Mouse (Mus musculus) T-helper 2 cell (primary cell): ENCODE results near the gene Olfr1511.
"Not testable (repeated sequence)": the region's sequence is repeated elsewhere in the genome, so short reads cannot be mapped to it uniquely, and the experiment has no call there.

Experiments used
- in situ Hi-C: fragments of 300-600 bp; cut with MboI, MseI; formaldehyde crosslinking; loops from one replicate; pipeline ENCODE4 v1.15.1; 2025; ENCODE audit warnings: high pct_unique_total_duplicates

Olfr1511 gene

DNA sequence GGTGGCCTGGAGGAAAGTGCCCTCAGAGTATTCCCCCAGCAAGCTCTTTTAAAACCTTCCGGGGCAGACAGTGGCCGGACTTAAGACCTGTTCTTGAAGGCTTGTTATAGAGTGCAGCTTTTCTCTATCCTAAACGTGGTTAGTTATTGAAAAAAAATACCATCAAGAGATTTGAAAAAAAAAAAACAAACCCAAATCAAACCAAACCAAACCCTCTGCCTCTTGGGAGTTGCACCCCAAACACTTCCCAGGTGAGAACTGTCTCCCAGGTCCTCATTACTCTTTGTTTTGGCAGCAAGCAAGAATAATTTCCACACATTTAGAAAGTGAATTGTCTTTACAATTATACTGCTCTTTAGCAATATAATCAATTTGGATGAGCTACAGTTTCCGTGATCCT lies at the start of gene Olfr1511:
TSS of gene Olfr1511 (minus strand) at position 101 of the 400 bp plus-strand sequence.
- in situ Hi-C loops, result no loop called here

DNA sequence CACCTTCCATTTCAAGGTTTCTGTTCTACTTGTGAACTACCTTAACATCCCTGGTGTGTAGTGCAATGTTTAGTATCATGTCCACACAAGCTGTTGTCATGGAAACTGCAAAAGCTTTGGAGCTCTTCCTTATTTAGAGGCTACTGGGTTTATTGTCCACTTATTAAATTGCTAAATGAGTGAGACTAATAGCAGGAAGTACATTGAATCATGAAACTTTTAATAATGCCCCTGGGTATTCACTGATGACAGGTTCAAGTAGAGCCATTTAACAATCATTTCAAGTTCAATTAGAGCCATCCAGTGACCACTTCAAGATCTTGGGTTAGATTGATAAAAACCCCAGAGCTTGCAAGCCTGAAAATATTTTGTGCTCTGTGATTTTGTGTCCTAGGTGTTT lies 45.5 kb upstream of the Olfr1511 start, which contains the start of gene Olfr1509:
TSS of gene Olfr1509 (plus strand) at position 301 of the 400 bp plus-strand sequence.
- in situ Hi-C loops, result no loop called here

- in situ Hi-C loops, result no loop called here
These were observed 30.5 kb upstream of the Olfr1511 start for GRCm38 (mm10) chr14:52427686-52428085.

- in situ Hi-C loops, result no loop called here
These were observed 17.1 kb upstream of the Olfr1511 start, which contains the start of gene Olfr1510 for GRCm38 (mm10) chr14:52414273-52414672. Olfr1510 (minus strand) TSS chr14:52414373.

GRCm38 (mm10) chr14:52410142-52410919 lies 13.2 kb upstream of the Olfr1511 start:
- in situ Hi-C loops, result not testable (repeated sequence)

- in situ Hi-C loops, result not testable (repeated sequence)
These were observed 6.9 kb downstream of the Olfr1511 start for GRCm38 (mm10) chr14:52390084-52390848.

DNA sequence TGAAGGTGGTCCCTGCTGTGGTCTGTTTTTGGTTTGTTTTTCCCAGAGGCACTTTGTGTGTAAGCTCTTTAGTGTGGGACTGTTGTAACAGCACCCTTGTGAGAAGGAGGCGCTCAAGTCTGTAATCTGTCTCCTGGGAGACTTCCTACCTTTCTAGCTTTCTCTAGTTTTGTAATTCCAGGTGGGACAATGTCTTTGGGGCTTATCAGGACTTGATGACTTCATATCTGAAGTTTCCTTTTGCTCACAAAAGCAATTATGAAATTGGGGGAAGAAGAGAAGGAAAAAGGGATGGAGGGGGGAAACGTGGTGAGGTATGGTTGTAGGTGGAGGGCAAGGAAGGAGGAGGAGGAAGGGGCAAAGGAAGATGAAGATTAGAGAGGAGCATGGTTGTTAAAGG lies 18.1 kb downstream of the Olfr1511 start, which contains the start of gene Olfr1512:
TSS of gene Olfr1512 (minus strand) at position 101 of the 400 bp plus-strand sequence.
- in situ Hi-C loops, result no loop called here

GRCm38 (mm10) chr14:52368741-52369140 lies 28.4 kb downstream of the Olfr1511 start:
- in situ Hi-C loops, result no loop called here

DNA sequence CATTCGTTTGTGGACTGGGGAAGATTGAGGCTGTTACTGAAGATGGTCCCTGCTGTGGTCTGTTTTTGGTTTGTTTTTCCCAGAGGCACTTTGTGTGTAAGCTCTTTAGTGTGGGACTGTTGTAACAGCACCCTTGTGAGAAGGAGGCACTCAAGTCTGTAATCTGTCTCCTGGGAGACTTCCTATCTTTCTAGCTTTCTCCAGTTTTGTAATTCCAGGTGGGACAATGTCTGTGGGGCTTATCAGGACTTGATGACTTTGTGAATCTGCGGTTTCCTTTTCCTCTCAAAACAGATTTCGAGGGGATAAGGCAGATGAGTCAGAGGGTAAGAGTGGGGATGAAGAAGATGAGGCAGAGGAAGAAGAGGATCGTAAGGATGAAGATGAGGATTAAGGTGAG lies 40.9 kb downstream of the Olfr1511 start, which contains the start of gene Olfr1513:
TSS of gene Olfr1513 (minus strand) at position 101 of the 400 bp plus-strand sequence.
- in situ Hi-C loops, result no loop called here
